ENCODE assay signal across 14 mouse cellular contexts in the genomic region with DNA sequence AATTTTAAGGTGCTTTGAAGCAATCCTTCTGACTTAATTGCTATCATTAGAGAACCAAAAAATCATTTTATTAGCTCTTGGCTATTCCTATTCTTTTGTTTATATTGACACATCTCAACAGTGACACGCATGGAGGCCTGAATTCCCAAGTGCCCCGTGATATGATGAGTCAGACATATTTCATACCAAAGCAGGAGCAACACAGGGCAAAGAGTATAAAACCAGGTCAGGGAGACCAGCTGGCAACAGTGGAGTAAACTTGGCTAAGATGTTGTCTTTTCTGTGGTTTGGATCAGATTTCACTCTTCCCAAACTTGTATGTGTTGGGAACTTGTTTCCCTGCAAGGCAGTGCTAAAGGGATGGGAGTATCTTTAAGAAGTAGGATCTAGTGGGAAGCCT.
DNase-seq lines count a peak whose midpoint lies in the region; ATAC-seq and TF ChIP-seq lines count a peak whose summit lies in the region.
"Had no signal": no experiment of that assay in that cellular context is flagged by ENCODE, and none has a peak within 500 bp of the region (broad histone marks: within the 10 kb centered on the region; RNA-seq: fewer than 3 reads in every experiment).

No protein-coding gene starts in this region.

- no peak overlapping the region for H3K9ac ChIP-seq in liver, adult 2 months (ENCODE audit: low read depth, low read length)
- H3K9ac ChIP-seq in liver, embryonic 12.5 days: no peak overlapping the region
- no peak overlapping the region for H3K9ac ChIP-seq in forebrain, embryonic 13.5 days

- no peaks in the 10 kb centered on the region; the same call in 1 of the 2 replicates for H3K4me1 ChIP-seq in liver, adult 2 months (ENCODE audit: control insufficient read depth, insufficient read depth, low read length)
- H3K4me1 ChIP-seq in liver, embryonic 12.5 days: no peaks in the 10 kb centered on the region
- H3K4me1 ChIP-seq in forebrain, embryonic 13.5 days: peaks cover 22% of the 10 kb centered on the region
- H3K4me1 ChIP-seq: limb, embryonic 10.5 days had no signal

- no peak for ATAC-seq in liver, embryonic 12.5 days
- ATAC-seq in forebrain, embryonic 13.5 days: no peak
- ATAC-seq: hindbrain, postnatal 0 days had no signal

- no peak for TF ChIP-seq CTCF in liver, adult 2 months (IDR thresholded peaks at IDR 0.05; ENCODE audit: low read depth, low read length)

- DNase-seq in adrenal gland, adult 2 months: peak; percentile 70
- DNase-seq in adrenal gland, postnatal 4 days (ENCODE audit: low spot score in 2 of 2): no peak
- DNase-seq in liver, adult 2 months (ENCODE audit: extremely low read depth, low read depth, low spot score): peak; percentile 36
- DNase-seq in kidney, postnatal 10 days: peak; percentile 19
- DNase-seq in frontal cortex, postnatal 10 days (ENCODE audit: low spot score in 2 of 2): no peak
- DNase-seq: cerebellum, postnatal 14 days; gastrocnemius, postnatal 14 days; heart, postnatal 14 days; midbrain, embryonic 14.5 days had no signal

- no peak for TF ChIP-seq POLR2A in liver, adult 2 months (IDR thresholded peaks at IDR 0.05; ENCODE audit: extremely low read depth, insufficient read depth, low read length)
- TF ChIP-seq POLR2A in myocyte (IDR thresholded peaks at IDR 0.05; ENCODE audit: insufficient read length, low read depth): no peak

- H3K4me2 ChIP-seq in liver, embryonic 12.5 days: no peak overlapping the region
- no peak overlapping the region for H3K4me2 ChIP-seq in myocyte (ENCODE audit: low read depth)
- no peak overlapping the region for H3K4me2 ChIP-seq in forebrain, embryonic 13.5 days

- H3K9me3 ChIP-seq in liver, embryonic 12.5 days (replicated peaks): no peaks in the 10 kb centered on the region
- no peaks in the 10 kb centered on the region for H3K9me3 ChIP-seq in forebrain, embryonic 13.5 days (replicated peaks)
- H3K9me3 ChIP-seq: limb, embryonic 10.5 days had no signal

- H3K27me3 ChIP-seq in liver, adult 2 months (ENCODE audit: control insufficient read depth, insufficient read depth, low read length): no peaks in the 10 kb centered on the region; the same call in 1 of the 2 replicates
- H3K27me3 ChIP-seq in liver, embryonic 12.5 days (replicated peaks): no peaks in the 10 kb centered on the region
- no peaks in the 10 kb centered on the region for H3K27me3 ChIP-seq in myocyte (ENCODE audit: control insufficient read depth, insufficient read depth, insufficient read length)
- H3K27me3 ChIP-seq in forebrain, embryonic 13.5 days: no peaks in the 10 kb centered on the region

- no peak overlapping the region for H3K4me3 ChIP-seq in liver, adult 2 months (ENCODE audit: insufficient read depth, low read depth, low read length)
- H3K4me3 ChIP-seq in liver, embryonic 12.5 days: no peak overlapping the region
- H3K4me3 ChIP-seq in myocyte: no peak overlapping the region
- H3K4me3 ChIP-seq in forebrain, embryonic 13.5 days: no peak overlapping the region
- H3K4me3 ChIP-seq: limb, embryonic 10.5 days had no signal

- H3ac ChIP-seq in myocyte (ENCODE audit: control insufficient read depth, insufficient read length): no peak overlapping the region

- H3K79me2 ChIP-seq in liver, adult 2 months (ENCODE audit: control insufficient read depth, insufficient read depth, low read length): no peaks in the 10 kb centered on the region
- no peaks in the 10 kb centered on the region for H3K79me2 ChIP-seq in myocyte (ENCODE audit: control insufficient read depth, insufficient read depth)

- H3K36me3 ChIP-seq in liver, adult 2 months (ENCODE audit: control insufficient read depth, insufficient read depth, low read length): no peaks in the 10 kb centered on the region
- no peaks in the 10 kb centered on the region for H3K36me3 ChIP-seq in liver, embryonic 12.5 days
- no peaks in the 10 kb centered on the region for H3K36me3 ChIP-seq in myocyte (ENCODE audit: control insufficient read depth, insufficient read depth)
- no peaks in the 10 kb centered on the region for H3K36me3 ChIP-seq in forebrain, embryonic 13.5 days (ENCODE audit: poor library complexity, severe bottlenecking)
- H3K36me3 ChIP-seq: limb, embryonic 10.5 days had no signal

- H3K27ac ChIP-seq in liver, adult 2 months (replicated peaks; ENCODE audit: insufficient read depth, low read depth, low read length): no peak overlapping the region
- H3K27ac ChIP-seq in liver, embryonic 12.5 days: no peak overlapping the region
- no peak overlapping the region for H3K27ac ChIP-seq in forebrain, embryonic 13.5 days
- H3K27ac ChIP-seq: hindbrain, postnatal 0 days; limb, embryonic 10.5 days had no signal

- 40% methylated on average over 2 of the region's 2 CpGs for WGBS in liver, adult 2 months
- WGBS in liver, embryonic 12.5 days (ENCODE audit: insufficient replicate concordance): 65% methylated on average over 2 of the region's 2 CpGs
- 91% methylated on average over 2 of the region's 2 CpGs for WGBS in forebrain, embryonic 13.5 days

TF ChIP-seq in myocyte, 11 proteins besides CTCF, POLR2A, EP300 and RAD21:
- TF ChIP-seq TCF12 (IDR thresholded peaks at IDR 0.05; ENCODE audit: insufficient read depth, poor library complexity, severe bottlenecking) (peak; percentile 17), CEBPB (IDR thresholded peaks at IDR 0.05; ENCODE audit: insufficient read depth, poor library complexity, severe bottlenecking) (0 out of 2 replicates have a peak, but pooled peaks have one; percentile 35), MYOD1 (IDR thresholded peaks at IDR 0.05; ENCODE audit: control insufficient read depth in 1 of 3, insufficient read length in 2 of 3, low read depth in 2 of 3) (peak in 1 of 3 experiments; percentile 5), MAX (IDR thresholded peaks at IDR 0.05; ENCODE audit: low read depth) (no peak)

Comparison
In these comparisons a context has a peak if more than half of its experiments do, and no peak if none do; other contexts are left out.
1. DNase-seq: peak in adrenal gland, adult 2 months (single experiment), liver, adult 2 months (single experiment) and kidney, postnatal 10 days (single experiment); none in adrenal gland, postnatal 4 days (0 of 2) and frontal cortex, postnatal 10 days (0 of 2).